In genomic region chr11:5520412-5521265, GRCm38 (mm10) we compare ENCODE assay signal across 8 mouse cellular contexts. TPM values are rescaled to one million over a fixed set of nuclear protein-coding genes. Genes with fewer than 3 reads are reported as not detected.
A peak's percentile ranks its signal among the peaks of the same experiment; 100 is the strongest.
DNase-seq lines count a peak whose midpoint lies in the region; ATAC-seq lines count a peak whose summit lies in the region.

Xbp1 (plus strand) TSS chr11:5520659.

- peak; percentile 89 for ATAC-seq in common myeloid progenitor, adult 5-6 weeks (replicated peaks; ENCODE audit: low read depth, poor library complexity, severe bottlenecking)
- peak; percentile 87 for ATAC-seq in megakaryocyte progenitor cell, adult 5-6 weeks (replicated peaks; ENCODE audit: poor library complexity)

- peak; percentile 95 for DNase-seq in ZHBTc4 (ENCODE audit: low read depth, low spot score)
- DNase-seq in gastrocnemius, adult 8-10 months (ENCODE audit: low spot score in 2 of 2) = peak; percentile 97 to 98
- peak; percentile 96 for DNase-seq in induced T-regulatory cell, adult 2 months (ENCODE audit: low read depth)
- DNase-seq in left cerebral cortex, adult 9 months (ENCODE audit: low spot score in 2 of 2) = peak; percentile 91 to 98
- peak; percentile 97 for DNase-seq in right cerebral cortex, postnatal 14 days
- DNase-seq in urinary bladder, postnatal 36 days (ENCODE audit: low spot score in 2 of 2) = peak; percentile 98 to 99

RNA-seq across cellular contexts. Expression of gene Xbp1, which starts in this region (rescaled TPM):
- total RNA-seq in common myeloid progenitor, adult 5-6 weeks (2017) = 58.4 and 72.0 TPM in 2 replicates
- 100 to 1,000 TPM in 1 of 4 experiments, 10 to 100 TPM in 3; 57.4 to 110 (median 72.7) TPM for total RNA-seq in gastrocnemius, adult 8-10 months (2022)
- 215 and 235 TPM in 2 replicates for total RNA-seq in megakaryocyte progenitor cell, adult 5-6 weeks (2015)
- total RNA-seq in megakaryocyte progenitor cell, adult 5-6 weeks (2017) = 165 and 167 TPM in 2 replicates

Comparison
In these comparisons a context has a peak if more than half of its experiments do, and no peak if none do; other contexts are left out.
1. Peak in every context shown above with its lines: DNase-seq and ATAC-seq.